Mouse (Mus musculus) stomach, embryonic 15.5 days (tissue): ENCODE data around the gene Hepacam. TPM values are rescaled to one million over a fixed set of nuclear protein-coding genes. Genes with fewer than 3 reads are reported as not detected.

Experiments
- ATAC-seq: fragments of 200-750 bp; cut with Nextera tagmentation; 2 replicates; pipeline ENCODE4 v1.8.0; 2017; ENCODE audit warnings: low read depth, moderate number of reproducible peaks, moderate TSS enrichment; ENCODE audit not compliant: insufficient read depth, low FRiP score
- H3K27ac ChIP-seq: fragments of 300-500 bp; sonication (generic); 2 replicates; pipeline ENCODE4 v1.5.1; 2015; ENCODE audit warnings: mild to moderate bottlenecking, inconsistent platforms
- H3K27me3 ChIP-seq: fragments of 300-500 bp; sonication (generic); replicated peaks from 2 replicates; pipeline ENCODE4 v1.6.1; 2015; ENCODE audit warnings: inconsistent platforms
- H3K36me3 ChIP-seq: fragments of 300-500 bp; sonication (generic); 2 replicates; pipeline ENCODE4 v1.6.1; 2015; ENCODE audit warnings: inconsistent platforms
- H3K4me1 ChIP-seq: fragments of 300-500 bp; sonication (generic); 2 replicates; pipeline ENCODE4 v1.6.1; 2015; ENCODE audit warnings: inconsistent platforms
- H3K4me2 ChIP-seq: fragments of 300-500 bp; sonication (generic); 2 replicates; pipeline ENCODE4 v1.6.1; 2015; ENCODE audit warnings: mild to moderate bottlenecking, inconsistent platforms
- H3K4me3 ChIP-seq: fragments of 300-500 bp; sonication (generic); replicated peaks from 2 replicates; pipeline ENCODE4 v1.5.1; 2015; ENCODE audit warnings: inconsistent platforms
- H3K9ac ChIP-seq: fragments of 300-500 bp; sonication (generic); 2 replicates; pipeline ENCODE4 v1.6.1; 2015; ENCODE audit warnings: inconsistent platforms
- H3K9me3 ChIP-seq: fragments of 300-500 bp; sonication (generic); 2 replicates; pipeline ENCODE4 v1.6.1; 2016; ENCODE audit warnings: inconsistent platforms
- WGBS: fragments of 180-500 bp; shearing (Covaris S2); methylation state at CpG from one replicate; pipeline ENCODE4 v1.1.7; 2015; 5-methylcytosine and 5-hydroxymethylcytosine counted together
- polyA plus RNA-seq: library from polyadenylated mRNA; unstranded; fragments of >200 nt; fragmentation: Nextera tagmentation; extraction: Ambion mirVana; gene quantifications from 2 replicates; pipeline ENCODE4 v1.2.1, GENCODE M21; 2015

Hepacam gene
- 0.06 and 0.14 TPM in 2 replicates for polyA plus RNA-seq

- 79% methylated on average over 17 of the region's 17 CpGs for WGBS
- no peaks in the 10 kb centered on the region for H3K36me3 ChIP-seq
- no peaks in the 10 kb centered on the region for H3K4me1 ChIP-seq
- H3K9ac ChIP-seq, result no peak within 1 kb of the TSS
- no peak within 1 kb of the TSS for H3K27ac ChIP-seq
- no peaks in the 10 kb centered on the region for H3K27me3 ChIP-seq
- H3K4me2 ChIP-seq, result no peak within 1 kb of the TSS
- H3K9me3 ChIP-seq, result no peaks in the 10 kb centered on the region
- no peak for ATAC-seq
- H3K4me3 ChIP-seq, result no peak within 1 kb of the TSS
Observed at GRCm38 (mm10) chr9:37367301-37368080, at the start of gene Hepacam. Hepacam (plus strand) TSS chr9:37367351.

DNA sequence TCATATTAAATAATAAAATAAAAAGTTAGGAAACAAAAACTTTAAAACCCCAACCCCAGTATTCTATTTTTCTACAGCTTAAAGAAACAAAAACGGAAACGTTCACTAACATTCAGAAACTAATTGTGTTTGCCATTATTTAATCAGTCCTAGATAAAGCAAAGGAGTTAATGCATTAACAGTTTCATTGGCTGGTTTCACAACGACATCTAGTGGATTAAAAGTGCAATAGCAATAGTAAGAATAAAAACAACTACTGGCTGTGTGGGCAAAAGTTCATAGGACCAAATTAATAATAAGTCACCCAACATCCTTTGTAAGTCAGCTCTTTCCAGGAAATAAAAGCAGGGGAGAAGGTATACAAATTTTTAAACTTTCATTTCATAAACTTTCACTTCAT is 37.7 kb upstream of the Hepacam start:
- Histone ChIP-seq H3K9ac (no peak overlapping the region), H3K27ac (no peak overlapping the region), H3K9me3 (no peaks in the 10 kb centered on the region), H3K4me2 (no peak overlapping the region), H3K36me3 (no peaks in the 10 kb centered on the region), H3K4me3 (no peak overlapping the region), H3K27me3 (no peaks in the 10 kb centered on the region), H3K4me1 (no peaks in the 10 kb centered on the region)
- 39% methylated on average over 3 of the region's 3 CpGs for WGBS
- ATAC-seq, result no peak

GRCm38 (mm10) chr9:37345406-37345805 is 21.7 kb upstream of the Hepacam start:
- WGBS, result 75% methylated on average over 3 of the region's 3 CpGs
- H3K4me2 ChIP-seq, result no peak overlapping the region
- H3K9me3 ChIP-seq, result no peaks in the 10 kb centered on the region
- no peaks in the 10 kb centered on the region for H3K36me3 ChIP-seq
- no peak overlapping the region for H3K9ac ChIP-seq
- no peak overlapping the region for H3K4me3 ChIP-seq
- H3K27ac ChIP-seq, result no peak overlapping the region
- no peak for ATAC-seq
- no peaks in the 10 kb centered on the region for H3K27me3 ChIP-seq
- no peaks in the 10 kb centered on the region; the same call in 1 of the 2 replicates for H3K4me1 ChIP-seq

DNA sequence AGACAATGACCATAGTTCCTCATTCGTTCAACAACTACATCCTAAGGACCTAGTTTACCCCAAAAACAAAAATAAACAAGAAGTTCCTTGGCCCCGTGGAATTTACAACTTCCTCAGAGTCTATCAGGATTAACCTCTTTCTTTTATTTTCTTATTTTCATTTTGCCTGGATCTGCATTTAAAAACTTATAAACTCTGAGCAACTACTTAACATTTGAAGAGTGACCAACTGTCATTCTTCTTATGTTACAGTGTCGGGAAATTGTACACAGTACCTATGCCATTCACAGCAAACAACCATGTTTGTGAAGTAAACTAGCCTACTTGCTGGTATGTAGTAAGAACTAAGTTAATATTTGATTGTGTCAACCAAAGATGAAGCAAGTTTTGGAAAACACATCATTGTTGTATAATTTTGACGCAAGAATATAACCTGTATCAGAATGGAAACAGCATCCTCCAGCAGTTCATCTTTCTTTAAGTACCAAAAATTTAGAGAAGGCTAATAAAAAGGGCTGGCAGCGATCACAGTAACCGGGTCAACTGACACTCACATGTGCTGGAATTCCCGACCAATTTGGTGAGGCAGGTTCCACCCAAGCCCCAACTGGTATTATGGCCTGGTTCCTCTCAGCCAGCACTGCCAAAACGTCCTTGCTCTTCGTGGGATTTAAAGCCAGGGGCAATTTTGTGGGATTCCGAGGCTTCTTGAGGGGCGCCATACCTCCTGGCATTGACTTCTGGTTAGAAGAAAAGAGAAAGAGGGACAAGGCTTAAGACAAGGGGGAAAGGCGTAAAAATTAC is 19.8 kb upstream of the Hepacam start:
- Histone ChIP-seq H3K4me3 (peak overlapping the region; percentile 85), H3K27ac (peak overlapping the region; percentile 95), H3K27me3 (no peaks in the 10 kb centered on the region), H3K36me3 (no peaks in the 10 kb centered on the region), H3K9me3 (no peaks in the 10 kb centered on the region), H3K9ac (peak overlapping the region; percentile 86), H3K4me1 (no peaks in the 10 kb centered on the region; the same call in 1 of the 2 replicates), H3K4me2 (peak overlapping the region; percentile 85)
- WGBS, result 15% methylated on average over 12 of the region's 12 CpGs
- ATAC-seq, result 0 out of 2 replicates have a peak, but pooled peaks have one; percentile 4

DNA sequence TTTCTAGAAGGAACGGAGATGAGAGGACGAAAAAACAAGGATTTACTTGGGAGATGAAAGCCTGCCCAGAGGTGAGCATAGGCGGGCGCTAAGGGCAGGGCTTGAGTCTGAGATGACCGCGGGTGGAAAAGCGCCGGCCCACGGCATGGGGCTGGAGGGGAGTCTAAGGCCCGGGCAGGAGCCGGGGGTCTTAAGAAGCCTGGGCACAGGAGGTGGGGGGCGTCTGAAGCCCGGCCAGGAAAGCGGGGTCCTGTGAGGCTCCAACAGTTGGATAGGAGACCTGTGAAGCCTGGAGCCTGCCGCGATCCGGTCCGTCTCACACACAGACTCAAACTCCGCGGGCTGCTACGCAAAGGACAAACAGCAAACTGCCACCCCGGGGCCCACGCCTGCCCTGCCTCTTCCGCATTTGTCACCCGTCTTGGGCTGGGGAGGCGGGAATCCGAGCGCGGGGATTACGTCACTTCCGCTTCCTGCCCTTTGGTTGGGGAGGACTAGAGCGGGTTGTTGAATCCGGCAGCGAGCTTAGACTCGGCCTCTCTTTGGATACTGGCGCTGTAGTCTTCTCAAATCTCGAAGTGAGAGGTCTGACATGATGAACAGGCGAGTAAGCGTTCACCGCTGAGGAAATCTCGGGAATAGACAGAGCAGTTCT is 19.0 kb upstream of the Hepacam start, which contains the start of gene Ccdc15:
Ccdc15 (minus strand) TSS at position 445 of the 655 bp plus-strand sequence.
- no peaks in the 10 kb centered on the region for H3K27me3 ChIP-seq
- ATAC-seq, result peak; percentile 98
- under 1% methylated on average over 41 of the region's 41 CpGs for WGBS
- peak within 1 kb of the TSS; percentile 85 for H3K4me2 ChIP-seq
- no peaks in the 10 kb centered on the region for H3K36me3 ChIP-seq
- peak within 1 kb of the TSS; percentile 85 for H3K4me3 ChIP-seq
- H3K4me1 ChIP-seq, result no peaks in the 10 kb centered on the region; the same call in 1 of the 2 replicates
- peak within 1 kb of the TSS; percentile 95 for H3K27ac ChIP-seq
- peak within 1 kb of the TSS; percentile 86 for H3K9ac ChIP-seq
- H3K9me3 ChIP-seq, result no peaks in the 10 kb centered on the region

- Histone ChIP-seq H3K27me3 (no peaks in the 10 kb centered on the region), H3K4me3 (peak overlapping the region; percentile 85), H3K9me3 (no peaks in the 10 kb centered on the region), H3K27ac (no peak overlapping the region), H3K4me1 (no peaks in the 10 kb centered on the region; the same call in 1 of the 2 replicates), H3K4me2 (peak overlapping the region; percentile 85), H3K36me3 (no peaks in the 10 kb centered on the region), H3K9ac (no peak overlapping the region)
- ATAC-seq, result no peak
- WGBS, result 93% methylated on average over 3 of the region's 3 CpGs
Observed at GRCm38 (mm10) chr9:37349050-37349449, 18.1 kb upstream of the Hepacam start.

- no peak overlapping the region for H3K9ac ChIP-seq
- WGBS, result 41% methylated on average over 2 of the region's 2 CpGs
- H3K4me3 ChIP-seq, result no peak overlapping the region
- H3K27ac ChIP-seq, result no peak overlapping the region
- H3K4me1 ChIP-seq, result no peaks in the 10 kb centered on the region; the same call in 1 of the 2 replicates
- no peaks in the 10 kb centered on the region for H3K9me3 ChIP-seq
- no peaks in the 10 kb centered on the region for H3K27me3 ChIP-seq
- H3K36me3 ChIP-seq, result no peaks in the 10 kb centered on the region
- H3K4me2 ChIP-seq, result no peak overlapping the region
- no peak for ATAC-seq
Observed at GRCm38 (mm10) chr9:37351266-37351665, 15.9 kb upstream of the Hepacam start.

GRCm38 (mm10) chr9:37354485-37354884 is 12.7 kb upstream of the Hepacam start:
- H3K4me2 ChIP-seq, result no peak overlapping the region
- H3K4me3 ChIP-seq, result no peak overlapping the region
- H3K27ac ChIP-seq, result no peak overlapping the region
- H3K9ac ChIP-seq, result no peak overlapping the region
- H3K27me3 ChIP-seq, result no peaks in the 10 kb centered on the region
- H3K4me1 ChIP-seq, result peaks cover 4% of the 10 kb centered on the region; the same call in 1 of the 2 replicates
- no peaks in the 10 kb centered on the region for H3K9me3 ChIP-seq
- WGBS, result 63% methylated on average over 1 of the region's 1 CpGs
- no peaks in the 10 kb centered on the region for H3K36me3 ChIP-seq
- ATAC-seq, result no peak

GRCm38 (mm10) chr9:37358713-37359330 is 8.3 kb upstream of the Hepacam start:
- H3K27me3 ChIP-seq, result no peaks in the 10 kb centered on the region
- no peak overlapping the region for H3K9ac ChIP-seq
- H3K4me1 ChIP-seq, result peaks cover 6% of the 10 kb centered on the region; the same call in 1 of the 2 replicates
- WGBS, result 78% methylated on average over 7 of the region's 7 CpGs
- H3K9me3 ChIP-seq, result no peaks in the 10 kb centered on the region
- ATAC-seq, result no peak
- no peaks in the 10 kb centered on the region for H3K36me3 ChIP-seq
- H3K27ac ChIP-seq, result no peak overlapping the region; the same call in 1 of the 2 replicates
- no peak overlapping the region for H3K4me2 ChIP-seq
- H3K4me3 ChIP-seq, result no peak overlapping the region

GRCm38 (mm10) chr9:37359331-37360220 is 7.6 kb upstream of the Hepacam start:
- Histone ChIP-seq H3K36me3 (no peaks in the 10 kb centered on the region), H3K4me3 (no peak overlapping the region), H3K4me2 (no peak overlapping the region), H3K9ac (no peak overlapping the region), H3K27ac (no peak overlapping the region; the same call in 1 of the 2 replicates), H3K9me3 (no peaks in the 10 kb centered on the region), H3K4me1 (peaks cover 6% of the 10 kb centered on the region; the same call in 1 of the 2 replicates), H3K27me3 (no peaks in the 10 kb centered on the region)
- peak; percentile 57; the same call in 1 of the 2 replicates for ATAC-seq
- WGBS, result 45% methylated on average over 6 of the region's 6 CpGs
